Mouse (Mus musculus) MEL (cell line): ENCODE results near the gene Fam189b. TPM values are rescaled to one million over a fixed set of nuclear protein-coding genes. Genes with fewer than 3 reads are reported as not detected.

Experiments
- DNase-seq: peaks from one replicate; pipeline ENCODE4 v3.0.0; 2011; ENCODE audit warnings: low read depth, low spot score
- H3K27ac ChIP-seq: 2 replicates; pipeline ENCODE4 v1.5.1; 2012; ENCODE audit warnings: low read depth, mild to moderate bottlenecking, control low read depth, low read length, moderate library complexity; ENCODE audit not compliant: control insufficient read depth
- H3K27me3 ChIP-seq, 2 experiments: fragments of 150-350 bp in 1 of 2; sonication (generic) in 1 of 2; 2 replicates each; pipeline ENCODE4 v1.6.1; 2012; ENCODE audit warnings: low read length in 2 of 2, mild to moderate bottlenecking in 2 of 2, improper control_type of control experiment in 1 of 2, moderate library complexity in 1 of 2; ENCODE audit not compliant: insufficient read depth in 2 of 2, control insufficient read depth in 1 of 2
- H3K36me3 ChIP-seq, 2 experiments: 2 replicates each; pipeline ENCODE4 v1.6.1; 2012 to 2014; ENCODE audit warnings: low read length in 2 of 2, improper control_type of control experiment in 1 of 2, inconsistent platforms in 1 of 2, mild to moderate bottlenecking in 1 of 2; ENCODE audit not compliant: insufficient read depth in 2 of 2, control insufficient read depth in 1 of 2
- H3K4me1 ChIP-seq, 2 experiments: fragments of 150-350 bp in 1 of 2; sonication (generic) in 1 of 2; 2 replicates each; pipeline ENCODE4 v1.6.1; 2012; ENCODE audit warnings: low read length in 2 of 2, improper control_type of control experiment in 1 of 2, mild to moderate bottlenecking in 1 of 2; ENCODE audit not compliant: insufficient read depth in 2 of 2, control insufficient read depth in 1 of 2
- H3K4me3 ChIP-seq, 2 experiments: fragments of 150-350 bp in 1 of 2; sonication (generic) in 1 of 2; 2 replicates each; pipeline ENCODE4 v1.5.1; 2012; ENCODE audit warnings: low read depth in 2 of 2, low read length in 2 of 2, mild to moderate bottlenecking in 2 of 2, moderate library complexity in 2 of 2, control low read depth in 1 of 2, improper control_type of control experiment in 1 of 2; ENCODE audit not compliant: control insufficient read depth in 1 of 2, insufficient read depth in 1 of 2
- H3K79me2 ChIP-seq: 2 replicates; pipeline ENCODE4 v1.6.1; 2012; ENCODE audit warnings: mild to moderate bottlenecking, low read length, moderate library complexity; ENCODE audit not compliant: control insufficient read depth, poor library complexity, insufficient read depth
- H3K9ac ChIP-seq: 2 replicates; pipeline ENCODE4 v1.6.1; 2012; ENCODE audit warnings: low read depth, mild to moderate bottlenecking, control low read depth, low read length, moderate library complexity; ENCODE audit not compliant: control insufficient read depth, poor library complexity, severe bottlenecking
- H3K9me3 ChIP-seq: fragments of 150-350 bp; sonication (generic); replicated peaks from 2 replicates; pipeline ENCODE4 v1.6.1; 2012; ENCODE audit warnings: mild to moderate bottlenecking, low read length, improper control_type of control experiment, moderate library complexity; ENCODE audit not compliant: insufficient read depth
- BHLHE40 ChIP-seq: IDR thresholded peaks from 2 replicates; pipeline ENCODE4 v1.6.1; 2012; ENCODE audit warnings: low read depth, mild to moderate bottlenecking, inconsistent platforms, low read length, improper control_type of control experiment, borderline replicate concordance
- CHD1 ChIP-seq: IDR thresholded peaks from 2 replicates; pipeline ENCODE4 v1.6.1; 2012; ENCODE audit warnings: low read depth, mild to moderate bottlenecking, inconsistent platforms, low read length, improper control_type of control experiment
- CHD2 ChIP-seq: IDR thresholded peaks from 2 replicates; pipeline ENCODE4 v1.6.1; 2011; ENCODE audit warnings: low read length, improper control_type of control experiment
- E2F4 ChIP-seq: IDR thresholded peaks from 2 replicates; pipeline ENCODE4 v1.6.1; 2011; ENCODE audit warnings: low read depth, low read length, improper control_type of control experiment, borderline replicate concordance
- ELF1 ChIP-seq: IDR thresholded peaks from 2 replicates; pipeline ENCODE4 v1.6.1; 2014; ENCODE audit warnings: low read depth, mild to moderate bottlenecking, inconsistent platforms, low read length, improper control_type of control experiment, moderate library complexity
- EP300 ChIP-seq, 2 experiments: IDR thresholded peaks; 2 replicates each; pipeline ENCODE4 v1.6.1; 2011; ENCODE audit warnings: improper control_type of control experiment in 2 of 2, low read length in 2 of 2, low read depth in 1 of 2, mild to moderate bottlenecking in 1 of 2
- GATA1 ChIP-seq: IDR thresholded peaks from 2 replicates; pipeline ENCODE4 v1.6.1; 2011; ENCODE audit warnings: low read depth, low read length, improper control_type of control experiment
- HCFC1 ChIP-seq: IDR thresholded peaks from 2 replicates; pipeline ENCODE4 v1.6.1; 2012; ENCODE audit warnings: low read depth, mild to moderate bottlenecking, inconsistent platforms, low read length, improper control_type of control experiment, moderate library complexity
- KAT2A ChIP-seq: conservative IDR thresholded peaks from 2 replicates; pipeline ENCODE4 v1.6.1; 2012; ENCODE audit warnings: low read depth, low read length, improper control_type of control experiment, inconsistent platforms
- MEF2A ChIP-seq: IDR thresholded peaks from 2 replicates; pipeline ENCODE4 v1.6.1; 2014; ENCODE audit warnings: low read depth, mild to moderate bottlenecking, inconsistent platforms, low read length, improper control_type of control experiment; ENCODE audit not compliant: poor library complexity, insufficient replicate concordance, severe bottlenecking; ENCODE audit errors: extremely low read depth
- MYC ChIP-seq: IDR thresholded peaks from 2 replicates; pipeline ENCODE4 v1.6.1; 2011; ENCODE audit warnings: low read depth, mild to moderate bottlenecking, low read length, improper control_type of control experiment, moderate library complexity
- NRF1 ChIP-seq: IDR thresholded peaks from 2 replicates; pipeline ENCODE4 v1.6.1; 2014; ENCODE audit warnings: low read depth, mild to moderate bottlenecking, inconsistent platforms, low read length, improper control_type of control experiment, moderate library complexity; ENCODE audit not compliant: poor library complexity, insufficient read depth, severe bottlenecking
- POLR2AphosphoS5 ChIP-seq: IDR thresholded peaks from 2 replicates; pipeline ENCODE4 v1.6.1; 2012; ENCODE audit warnings: low read depth, borderline replicate concordance, mild to moderate bottlenecking, inconsistent platforms, low read length, moderate library complexity, mixed read lengths
- RCOR1 ChIP-seq: IDR thresholded peaks from 2 replicates; pipeline ENCODE4 v1.6.1; 2012; ENCODE audit warnings: low read depth, mild to moderate bottlenecking, inconsistent platforms, low read length, improper control_type of control experiment
- SMC3 ChIP-seq: IDR thresholded peaks from 2 replicates; pipeline ENCODE4 v1.6.1; 2011; ENCODE audit warnings: low read depth, low read length, improper control_type of control experiment
- TBP ChIP-seq: IDR thresholded peaks from 2 replicates; pipeline ENCODE4 v1.8.0; 2011; ENCODE audit warnings: low read depth, low read length, improper control_type of control experiment
- TCF12 ChIP-seq: IDR thresholded peaks from 2 replicates; pipeline ENCODE4 v1.6.1; 2014; ENCODE audit warnings: low read depth, mild to moderate bottlenecking, inconsistent platforms, low read length, improper control_type of control experiment, moderate library complexity
- USF2 ChIP-seq, 2 experiments: IDR thresholded peaks; 2 replicates each; pipeline ENCODE4 v1.6.1; 2011 to 2012; ENCODE audit warnings: improper control_type of control experiment in 2 of 2, low read length in 2 of 2, borderline replicate concordance in 1 of 2, inconsistent platforms in 1 of 2, low read depth in 1 of 2, mild to moderate bottlenecking in 1 of 2; ENCODE audit not compliant: insufficient read depth in 1 of 2
- ZC3H11A ChIP-seq: IDR thresholded peaks from 2 replicates; pipeline ENCODE4 v1.6.1; 2012; ENCODE audit warnings: low read depth, mild to moderate bottlenecking, inconsistent platforms, low read length, improper control_type of control experiment
- polyA plus RNA-seq, 2 experiments: library from polyadenylated mRNA; stranded (reverse) in 1 of 2; unstranded in 1 of 2; fragments of >175 nt in 1 of 2; fragments of >200 nt in 1 of 2; gene quantifications; 2 replicates each; pipeline versions ENCODE4 v1.2.1 to v1.2.4; 2012; ENCODE audit warnings: low replicate concordance in 2 of 2, low read depth in 1 of 2; ENCODE audit not compliant: insufficient read length in 2 of 2, insufficient read depth in 1 of 2, missing spikeins in 1 of 2
- total RNA-seq: library from RNA; depleted of rRNA; stranded (reverse); fragments of 300-350 nt; gene quantifications from 2 replicates; pipeline ENCODE4 v1.2.3, GENCODE M21; 2012

Fam189b gene
- total and polyA plus RNA-seq, 3 experiments = 7.0 to 35.3 TPM; not detected in 1

- peak; percentile 74 for TF ChIP-seq MYC
- TF ChIP-seq RCOR1 = peak; percentile 45
- peak; percentile 76 to 92; a peak in 3 of 4 replicates for TF ChIP-seq EP300 (IDR thresholded peaks at IDR 0.05; ENCODE audit: low read depth in 1 of 2, low read length in 2 of 2)
- peak; percentile 85 for TF ChIP-seq ELF1
- TF ChIP-seq, all 39 proteins: peak for 13
Measured at GRCm38 (mm10) chr3:89182531-89183057, 349 bp upstream of the Fam189b start (continued).

DNA sequence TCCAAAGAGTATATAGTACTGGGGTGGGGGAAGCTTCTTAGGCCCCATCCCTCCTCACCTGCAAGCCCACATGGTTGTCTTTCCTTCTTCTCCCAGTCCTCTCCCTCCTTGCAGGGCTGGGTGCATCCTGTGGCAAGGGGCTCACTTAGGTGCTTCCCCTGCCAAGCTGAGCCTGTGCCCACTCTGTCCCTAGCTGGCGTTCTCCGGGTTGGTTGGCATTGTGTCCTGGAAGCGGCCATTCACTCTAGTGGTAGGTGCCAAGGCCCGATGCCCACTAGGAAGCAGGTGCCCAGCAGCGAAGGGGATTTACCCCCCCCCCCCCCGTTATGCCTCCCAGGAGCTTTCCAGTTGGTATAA is 994 bp downstream of the Fam189b start:
- H3K27ac ChIP-seq = peak overlapping the region; percentile 92; the same call in 1 of the 2 replicates
- peaks cover 23 to 70% of the 10 kb centered on the region in 2 experiments for H3K4me1 ChIP-seq
- H3K79me2 ChIP-seq = peaks cover 7% of the 10 kb centered on the region
- TF ChIP-seq CHD2 (no peak), SMC3 (no peak), E2F4 (no peak), RCOR1 (no peak), KAT2A (no peak), HCFC1 (no peak), POLR2AphosphoS5 (no peak), TBP (no peak), CHD1 (no peak), MEF2A (no peak), BHLHE40 (no peak), TCF12 (no peak), GATA1 (no peak), ZC3H11A (no peak), USF2 (IDR thresholded peaks at IDR 0.05; ENCODE audit: borderline replicate concordance in 1 of 2, insufficient read depth in 1 of 2, low read depth in 1 of 2, low read length in 2 of 2) (no peak), EP300 (IDR thresholded peaks at IDR 0.05; ENCODE audit: low read depth in 1 of 2, low read length in 2 of 2) (no peak), NRF1 (no peak)
- TF ChIP-seq, all 39 proteins: peak for 0
- Histone ChIP-seq H3K9me3 (no peaks in the 10 kb centered on the region), H3K4me3 (no peak overlapping the region), H3K36me3 (peaks cover 7 to 61% of the 10 kb centered on the region in 2 experiments), H3K9ac (peak overlapping the region; percentile 63), H3K27me3 (no peaks in the 10 kb centered on the region)
- DNase-seq = no peak
